Mouse (Mus musculus) lung, embryonic 14.5 days (tissue): ENCODE results near the gene Tas2r124. TPM values are rescaled to one million over a fixed set of nuclear protein-coding genes. Genes with fewer than 3 reads are reported as not detected.

Experiments used
- ATAC-seq: fragments of 200-750 bp; cut with Nextera tagmentation; 2 replicates; pipeline ENCODE4 v1.8.0; 2017; ENCODE audit warnings: mild to moderate bottlenecking, moderate TSS enrichment, moderate library complexity; ENCODE audit not compliant: insufficient read depth
- DNase-seq: peaks from one replicate; pipeline ENCODE4 v3.0.0-alpha.2; 2015
- H3K27ac ChIP-seq: fragments of 300-500 bp; sonication (generic); 2 replicates; pipeline ENCODE4 v1.5.1; 2014; ENCODE audit warnings: low read depth, mild to moderate bottlenecking, moderate library complexity
- H3K27me3 ChIP-seq: fragments of 300-500 bp; sonication (generic); 2 replicates; pipeline ENCODE4 v1.6.1; 2014; ENCODE audit warnings: low read length, control low read depth; ENCODE audit not compliant: insufficient read depth
- H3K36me3 ChIP-seq: fragments of 300-500 bp; sonication (generic); 2 replicates; pipeline ENCODE4 v1.6.1; 2014; ENCODE audit warnings: control low read depth; ENCODE audit not compliant: insufficient read depth
- H3K4me1 ChIP-seq: fragments of 300-500 bp; sonication (generic); 2 replicates; pipeline ENCODE4 v1.6.1; 2014; ENCODE audit warnings: antibody characterized with exemption, control low read depth; ENCODE audit not compliant: insufficient read depth
- H3K4me2 ChIP-seq: fragments of 300-500 bp; sonication (generic); 2 replicates; pipeline ENCODE4 v1.6.1; 2014; ENCODE audit warnings: mild to moderate bottlenecking
- H3K4me3 ChIP-seq: fragments of 300-500 bp; sonication (generic); 2 replicates; pipeline ENCODE4 v1.5.1; 2014; ENCODE audit warnings: low read depth, low read length
- H3K9ac ChIP-seq: fragments of 300-500 bp; sonication (generic); 2 replicates; pipeline ENCODE4 v1.6.1; 2014
- H3K9me3 ChIP-seq: fragments of 300-500 bp; sonication (generic); 2 replicates; pipeline ENCODE4 v1.6.1; 2016; ENCODE audit warnings: low read depth, low read length, control low read depth
- CTCF ChIP-seq: IDR thresholded peaks from 2 replicates; pipeline ENCODE4 v1.5.1; 2016; ENCODE audit warnings: antibody characterized with exemption, low read depth
- WGBS: fragments of 180-500 bp; shearing (Covaris S2); extraction: QIAGEN DNeasy Blood & Tissue Kit; methylation state at CpG from one replicate; pipeline ENCODE4 v1.1.7; 2014; 5-methylcytosine and 5-hydroxymethylcytosine counted together
- polyA plus RNA-seq: library from polyadenylated mRNA; unstranded; fragments of >200 nt; fragmentation: Nextera tagmentation; extraction: Ambion mirVana; gene quantifications from 2 replicates; pipeline ENCODE4 v1.2.1, GENCODE M21; 2014

Gene Tas2r124
- not detected in 2 replicates for polyA plus RNA-seq

- no peak for DNase-seq
- WGBS: 78% methylated on average over 1 of the region's 1 CpGs
Observed at GRCm38 (mm10) chr6:132754430-132754829, at the start of gene Tas2r124. TSS of gene Tas2r124 (plus strand) at chr6:132754730.

DNA sequence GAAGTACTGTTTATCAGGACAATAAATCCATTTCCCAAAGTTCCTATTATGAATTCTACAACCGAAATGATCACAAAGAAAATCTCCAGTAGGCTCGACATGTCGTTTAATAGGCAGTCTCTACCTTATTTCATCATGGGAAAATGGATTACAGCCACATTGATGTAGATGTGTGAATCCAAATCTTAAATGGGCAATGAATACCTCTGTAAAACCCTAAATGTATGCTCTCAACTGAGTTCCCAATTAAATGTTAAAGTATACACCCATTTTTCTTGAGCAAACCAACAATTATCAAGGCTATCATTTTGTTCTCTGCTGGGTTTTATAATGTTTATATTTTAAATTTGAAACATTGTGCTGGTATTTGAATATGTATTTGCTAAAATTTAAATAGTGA lies 42.7 kb upstream of the Tas2r124 start, which contains the start of gene Tas2r122:
Gene Tas2r122 (minus strand): TSS at position 101 of the 400 bp plus-strand sequence.
- ATAC-seq: no peak
- no peak within 1 kb of the TSS for H3K4me2 ChIP-seq
- DNase-seq: no peak
- no peak for TF ChIP-seq CTCF
- no peak within 1 kb of the TSS for H3K4me3 ChIP-seq
- H3K27ac ChIP-seq: no peak within 1 kb of the TSS
- H3K9me3 ChIP-seq: no peaks in the 10 kb centered on the region
- no peaks in the 10 kb centered on the region for H3K27me3 ChIP-seq
- H3K4me1 ChIP-seq: no peaks in the 10 kb centered on the region
- WGBS: 83% methylated on average over 3 of the region's 3 CpGs
- no peak within 1 kb of the TSS for H3K9ac ChIP-seq
- no peaks in the 10 kb centered on the region for H3K36me3 ChIP-seq

More at GRCm38 (mm10) chr6:132754430-132754829, at the start of gene Tas2r124:
- no peaks in the 10 kb centered on the region for H3K4me1 ChIP-seq
- ATAC-seq: no peak
- H3K4me3 ChIP-seq: no peak within 1 kb of the TSS
- TF ChIP-seq CTCF: no peak
- H3K9me3 ChIP-seq: no peaks in the 10 kb centered on the region
- no peak within 1 kb of the TSS for H3K4me2 ChIP-seq
- no peak within 1 kb of the TSS for H3K27ac ChIP-seq
- no peak within 1 kb of the TSS for H3K9ac ChIP-seq
- no peaks in the 10 kb centered on the region for H3K36me3 ChIP-seq
- no peaks in the 10 kb centered on the region for H3K27me3 ChIP-seq

DNA sequence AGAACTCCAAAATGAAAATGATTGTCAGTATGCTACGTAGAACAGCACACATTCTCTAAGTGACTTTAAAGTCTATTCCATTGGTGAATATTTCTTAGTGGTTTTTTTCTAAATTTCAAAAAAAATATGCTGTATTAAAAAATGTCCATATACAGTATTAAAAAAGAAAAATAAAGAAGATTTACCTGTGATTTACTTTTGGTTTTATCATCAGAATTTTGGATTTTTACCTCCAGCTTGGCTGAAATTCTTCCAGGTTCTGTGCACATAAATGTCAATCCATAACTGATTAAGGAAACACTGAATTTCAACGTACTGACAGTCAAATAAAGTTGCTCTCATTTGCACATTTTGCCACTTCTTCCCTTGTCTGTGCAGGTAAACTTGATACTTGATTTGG lies 16.6 kb upstream of the Tas2r124 start, which contains the start of gene Tas2r115:
Gene Tas2r115 (minus strand): TSS at position 101 of the 400 bp plus-strand sequence.
- no peaks in the 10 kb centered on the region for H3K9me3 ChIP-seq
- no peak within 1 kb of the TSS for H3K9ac ChIP-seq
- H3K27me3 ChIP-seq: no peaks in the 10 kb centered on the region
- 64% methylated on average over 2 of the region's 2 CpGs for WGBS
- TF ChIP-seq CTCF: no peak
- H3K4me2 ChIP-seq: no peak within 1 kb of the TSS
- no peak within 1 kb of the TSS for H3K27ac ChIP-seq
- no peaks in the 10 kb centered on the region for H3K36me3 ChIP-seq
- H3K4me1 ChIP-seq: no peaks in the 10 kb centered on the region
- ATAC-seq (no peak), DNase-seq (no peak)
- no peak within 1 kb of the TSS for H3K4me3 ChIP-seq

- ATAC-seq (no peak), DNase-seq (peak; percentile 0)
- no peak overlapping the region for H3K9ac ChIP-seq
- H3K9me3 ChIP-seq: no peaks in the 10 kb centered on the region
- H3K4me1 ChIP-seq: no peaks in the 10 kb centered on the region
- H3K27me3 ChIP-seq: no peaks in the 10 kb centered on the region
- no peaks in the 10 kb centered on the region for H3K36me3 ChIP-seq
- TF ChIP-seq CTCF: no peak
- H3K4me2 ChIP-seq: no peak overlapping the region
- no peak overlapping the region for H3K27ac ChIP-seq
- 78% methylated on average over 2 of the region's 2 CpGs for WGBS
- H3K4me3 ChIP-seq: no peak overlapping the region
Observed at GRCm38 (mm10) chr6:132750206-132750605, 4.3 kb upstream of the Tas2r124 start.

DNA sequence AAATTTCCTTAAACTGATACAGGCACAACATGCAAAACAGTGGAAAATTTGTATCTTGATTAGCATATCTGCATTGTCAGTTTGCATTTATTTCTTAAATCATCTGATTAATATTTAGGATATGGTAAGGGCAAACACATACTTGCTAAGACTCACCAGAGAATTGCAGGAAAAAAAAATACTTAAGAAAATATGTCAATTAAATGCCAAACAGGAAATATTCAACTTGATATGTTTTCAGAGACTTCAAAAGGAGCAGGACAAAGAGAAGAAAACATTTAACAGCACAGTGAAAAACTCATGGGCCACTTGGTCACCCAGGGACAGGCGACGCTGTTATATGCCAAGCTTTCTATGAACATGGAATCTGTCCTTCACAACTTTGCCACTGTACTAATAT lies 7.3 kb downstream of the Tas2r124 start, which contains the start of gene Tas2r102:
Gene Tas2r102 (plus strand): TSS at position 301 of the 400 bp plus-strand sequence.
- WGBS: 84% methylated on average over 2 of the region's 2 CpGs
- no peak for TF ChIP-seq CTCF
- no peak for DNase-seq

DNA sequence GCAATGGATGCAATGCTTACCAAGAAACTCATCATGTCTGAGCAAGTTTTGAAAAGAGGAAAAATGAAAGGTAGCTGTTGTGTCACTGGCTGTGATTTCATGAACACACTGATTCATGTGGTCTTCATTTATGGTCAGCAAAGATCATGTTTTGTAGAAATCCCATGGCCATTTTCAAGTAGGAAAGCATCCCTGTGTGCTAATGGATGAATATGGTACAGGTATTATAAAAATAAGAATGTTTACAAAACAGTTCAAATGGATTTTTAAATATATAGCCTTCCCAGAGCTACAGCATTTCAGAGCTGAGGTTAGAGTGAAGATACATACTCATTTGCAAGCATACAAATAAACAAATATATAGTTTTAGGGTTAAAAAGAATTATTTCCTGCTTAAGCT lies 23.5 kb downstream of the Tas2r124 start, which contains the start of gene Tas2r136:
Gene Tas2r136 (minus strand): TSS at position 101 of the 400 bp plus-strand sequence.
- no peaks in the 10 kb centered on the region for H3K9me3 ChIP-seq
- no peaks in the 10 kb centered on the region for H3K36me3 ChIP-seq
- no peak within 1 kb of the TSS for H3K9ac ChIP-seq
- no peak within 1 kb of the TSS for H3K4me3 ChIP-seq
- no peaks in the 10 kb centered on the region for H3K4me1 ChIP-seq
- no peak within 1 kb of the TSS for H3K27ac ChIP-seq
- DNase-seq (no peak), ATAC-seq (no peak)
- H3K27me3 ChIP-seq: no peaks in the 10 kb centered on the region
- TF ChIP-seq CTCF: no peak
- H3K4me2 ChIP-seq: no peak within 1 kb of the TSS

More for the DNA sequence above, 7.3 kb downstream of the Tas2r124 start, which contains the start of gene Tas2r102:
- H3K4me1 ChIP-seq: no peaks in the 10 kb centered on the region
- H3K27ac ChIP-seq: no peak within 1 kb of the TSS
- H3K4me2 ChIP-seq: no peak within 1 kb of the TSS
- no peak for ATAC-seq
- no peaks in the 10 kb centered on the region for H3K36me3 ChIP-seq
- H3K4me3 ChIP-seq: no peak within 1 kb of the TSS
- H3K9me3 ChIP-seq: no peaks in the 10 kb centered on the region
- H3K9ac ChIP-seq: no peak within 1 kb of the TSS
- no peaks in the 10 kb centered on the region for H3K27me3 ChIP-seq

DNA sequence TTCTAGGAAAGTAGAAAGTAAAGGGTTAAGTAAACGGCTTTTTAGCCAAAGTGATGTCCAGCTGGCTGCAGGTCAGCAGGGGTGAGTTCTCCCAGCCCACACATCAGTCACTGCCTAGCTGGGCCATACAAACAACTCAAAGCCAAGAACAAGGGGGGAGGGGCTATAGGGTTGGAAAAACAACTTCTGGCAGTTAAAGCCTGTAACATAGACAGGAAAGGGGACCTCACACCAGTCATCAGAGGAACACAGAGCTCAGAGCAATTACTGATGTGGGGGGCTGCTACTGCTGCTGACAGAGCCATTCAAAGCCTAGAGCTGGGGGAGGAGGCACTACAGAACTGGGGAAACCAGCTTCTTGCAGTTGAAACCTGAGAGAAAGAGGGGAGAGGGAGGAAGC lies 40.9 kb downstream of the Tas2r124 start:
- 16% methylated on average over 1 of the region's 1 CpGs for WGBS
- ATAC-seq (peak; percentile 93), DNase-seq (peak; percentile 68)
- H3K27ac ChIP-seq: no peak overlapping the region
- no peak for TF ChIP-seq CTCF
- no peaks in the 10 kb centered on the region for H3K36me3 ChIP-seq
- H3K4me3 ChIP-seq: no peak overlapping the region
- no peaks in the 10 kb centered on the region for H3K27me3 ChIP-seq
- H3K4me2 ChIP-seq: no peak overlapping the region
- H3K4me1 ChIP-seq: no peaks in the 10 kb centered on the region
- H3K9me3 ChIP-seq: peaks cover 5% of the 10 kb centered on the region; the same call in 1 of the 2 replicates
- H3K9ac ChIP-seq: no peak overlapping the region

DNA sequence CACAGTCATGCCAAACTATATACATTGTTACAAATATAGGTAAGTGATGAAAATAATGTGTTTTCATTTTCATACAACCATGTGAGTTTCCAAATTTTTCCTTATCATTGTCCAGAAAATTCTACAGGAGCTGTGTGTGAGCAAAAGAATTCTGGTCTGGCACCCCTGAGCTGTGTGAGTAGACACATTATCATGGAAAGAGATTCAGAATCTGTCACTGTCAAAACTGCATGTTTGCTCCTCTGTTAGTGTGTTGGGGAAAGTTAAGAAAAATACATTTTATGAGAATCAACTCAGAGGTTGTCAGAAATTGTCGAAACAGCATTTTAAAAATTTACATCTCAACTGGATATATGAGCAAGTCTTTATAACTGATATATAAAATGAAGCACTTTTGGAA lies 48.0 kb downstream of the Tas2r124 start, which contains the start of gene Tas2r117:
Gene Tas2r117 (plus strand): TSS at position 301 of the 400 bp plus-strand sequence.
- Histone ChIP-seq H3K4me3 (no peak within 1 kb of the TSS), H3K9ac (no peak within 1 kb of the TSS), H3K4me2 (no peak within 1 kb of the TSS), H3K27me3 (no peaks in the 10 kb centered on the region), H3K9me3 (no peaks in the 10 kb centered on the region), H3K36me3 (no peaks in the 10 kb centered on the region), H3K27ac (no peak within 1 kb of the TSS), H3K4me1 (no peaks in the 10 kb centered on the region)
- 79% methylated on average over 1 of the region's 1 CpGs for WGBS
- TF ChIP-seq CTCF: no peak
- no peak for DNase-seq
- ATAC-seq: no peak

Other genes starting within 250 kb of the Tas2r124 start
- not detected in 2 replicates for gene Prh1, start 184.9 kb upstream of the Tas2r124 start, polyA plus RNA-seq
- not detected in 2 replicates for gene Prp2, start 158.8 kb upstream of the Tas2r124 start, polyA plus RNA-seq
- gene A630073D07Rik, start 103.2 kb upstream of the Tas2r124 start, polyA plus RNA-seq: not detected in 2 replicates
- not detected in 2 replicates for gene Tas2r120, start 97.8 kb upstream of the Tas2r124 start, polyA plus RNA-seq
- not detected in 2 replicates for gene Tas2r121, start 53.7 kb upstream of the Tas2r124 start, polyA plus RNA-seq
- gene Tas2r122, start 42.8 kb upstream of the Tas2r124 start, polyA plus RNA-seq: not detected in 2 replicates
- gene Tas2r115, start 16.7 kb upstream of the Tas2r124 start, polyA plus RNA-seq: not detected in 2 replicates
- gene Tas2r102, start 7.4 kb downstream of the Tas2r124 start, polyA plus RNA-seq: not detected in 2 replicates
- gene Tas2r136, start 23.4 kb downstream of the Tas2r124 start, polyA plus RNA-seq: not detected in 2 replicates
- not detected in 2 replicates for gene Tas2r117, start 48.1 kb downstream of the Tas2r124 start, polyA plus RNA-seq
- not detected in 2 replicates for gene Tas2r123, start 92.4 kb downstream of the Tas2r124 start, polyA plus RNA-seq
- not detected in 2 replicates for gene Tas2r116, start 100.7 kb downstream of the Tas2r124 start, polyA plus RNA-seq
- gene Tas2r110, start 113.3 kb downstream of the Tas2r124 start, polyA plus RNA-seq: not detected in 2 replicates
- not detected in 2 replicates for gene Tas2r113, start 138.3 kb downstream of the Tas2r124 start, polyA plus RNA-seq
- gene Tas2r125, start 154.9 kb downstream of the Tas2r124 start, polyA plus RNA-seq: not detected in 2 replicates
- not detected in 2 replicates for gene Tas2r129, start 196.4 kb downstream of the Tas2r124 start, polyA plus RNA-seq
- not detected in 2 replicates for gene Tas2r131, start 203.2 kb downstream of the Tas2r124 start, polyA plus RNA-seq
- gene Tas2r109, start 226.2 kb downstream of the Tas2r124 start, polyA plus RNA-seq: not detected in 2 replicates